Mouse (Mus musculus): ENCODE results near the gene Tomm20. TPM values are rescaled to one million over a fixed set of nuclear protein-coding genes. Genes with fewer than 3 reads are reported as not detected.
"Not testable (repeated sequence)": the region's sequence is repeated elsewhere in the genome, so short reads cannot be mapped to it uniquely, and the experiment has no call there.

The Tomm20 gene
- total RNA-seq, 2 experiments from 2014 or later: 214 TPM

DNA sequence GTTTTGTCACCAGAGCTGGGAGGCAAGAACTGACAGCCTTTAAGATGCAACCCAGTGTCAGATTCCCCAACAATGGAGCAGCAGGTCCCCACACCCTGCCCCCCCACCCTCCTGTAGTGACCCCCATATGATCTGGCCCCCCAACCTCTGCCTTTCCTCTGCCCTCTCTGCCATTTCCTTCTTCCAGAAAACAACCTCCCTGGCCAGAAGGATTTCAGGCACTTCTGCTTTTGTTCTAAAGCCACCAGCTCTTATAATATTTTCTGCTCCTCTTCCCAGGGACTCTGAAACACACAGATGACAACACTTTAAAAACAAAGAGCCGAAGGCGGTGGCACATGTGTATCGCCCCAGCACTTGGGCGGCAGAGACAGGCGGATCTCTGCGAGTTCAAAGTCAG lies 25.3 kb downstream of the Tomm20 start:
- DNase-seq (ENCODE audit: low spot score in 2 of 2): no peak

DNA sequence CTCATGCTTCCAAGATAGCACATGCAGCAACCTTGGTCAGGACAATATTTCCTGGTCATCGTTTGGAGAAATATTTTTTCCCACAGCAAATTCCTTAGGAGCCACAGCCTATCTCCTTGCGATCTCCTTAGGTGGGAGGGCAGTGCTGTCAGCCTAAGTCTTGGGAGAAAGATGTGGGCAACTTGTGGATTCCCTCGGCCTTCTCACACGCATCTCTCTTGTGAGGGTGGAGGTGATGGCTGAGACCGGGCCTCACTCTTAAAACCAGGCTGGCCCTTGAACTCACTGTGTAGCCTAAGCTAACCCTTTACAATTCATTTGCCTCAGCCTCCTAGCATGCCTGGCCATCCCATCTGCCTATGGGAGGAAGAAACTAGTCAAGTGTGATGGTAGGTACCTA lies 25.9 kb downstream of the Tomm20 start:
- no peak for DNase-seq (ENCODE audit: low spot score in 2 of 2)

DNA sequence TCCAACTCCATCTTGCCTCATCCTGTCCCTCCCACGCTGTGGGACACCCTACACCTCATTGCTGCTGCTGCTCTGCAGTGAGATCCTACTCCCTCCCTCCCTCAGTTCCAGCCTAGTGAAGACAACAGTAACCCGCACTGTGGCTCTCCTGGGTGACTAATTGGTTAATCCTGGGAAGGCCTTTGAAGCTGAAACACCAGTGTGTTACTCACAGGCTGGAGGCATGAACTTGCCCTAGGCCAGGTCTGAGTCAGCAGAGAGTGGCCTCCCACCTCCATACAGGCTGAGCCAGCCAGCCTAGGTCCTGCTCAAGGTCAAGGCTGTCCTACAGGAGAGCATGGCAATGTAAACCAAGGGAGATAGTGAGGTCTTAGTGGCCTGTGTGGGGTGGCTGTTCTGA lies 26.4 kb downstream of the Tomm20 start:
- no peak for DNase-seq (ENCODE audit: low spot score in 2 of 2)

DNA sequence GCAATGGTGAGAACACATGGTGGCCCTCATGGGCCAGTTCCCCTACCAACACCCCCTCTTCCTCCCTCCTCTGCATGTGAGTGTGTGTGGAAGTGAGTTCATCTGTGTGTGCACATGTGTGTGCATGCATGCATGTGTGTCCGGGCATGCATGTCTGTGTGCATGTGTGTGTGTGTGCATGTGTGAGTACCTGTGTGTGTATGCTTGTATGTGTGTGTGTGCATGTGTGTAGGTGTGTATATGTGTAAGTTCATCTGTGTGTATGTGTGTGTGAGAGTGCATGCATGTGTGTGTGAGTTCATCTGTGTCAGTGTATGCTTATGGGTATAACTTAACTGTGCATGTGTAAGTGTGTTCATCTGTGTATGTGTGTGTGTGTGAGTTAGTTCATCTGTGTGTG lies 27.3 kb downstream of the Tomm20 start:
- DNase-seq (ENCODE audit: low spot score in 2 of 2): no peak

DNA sequence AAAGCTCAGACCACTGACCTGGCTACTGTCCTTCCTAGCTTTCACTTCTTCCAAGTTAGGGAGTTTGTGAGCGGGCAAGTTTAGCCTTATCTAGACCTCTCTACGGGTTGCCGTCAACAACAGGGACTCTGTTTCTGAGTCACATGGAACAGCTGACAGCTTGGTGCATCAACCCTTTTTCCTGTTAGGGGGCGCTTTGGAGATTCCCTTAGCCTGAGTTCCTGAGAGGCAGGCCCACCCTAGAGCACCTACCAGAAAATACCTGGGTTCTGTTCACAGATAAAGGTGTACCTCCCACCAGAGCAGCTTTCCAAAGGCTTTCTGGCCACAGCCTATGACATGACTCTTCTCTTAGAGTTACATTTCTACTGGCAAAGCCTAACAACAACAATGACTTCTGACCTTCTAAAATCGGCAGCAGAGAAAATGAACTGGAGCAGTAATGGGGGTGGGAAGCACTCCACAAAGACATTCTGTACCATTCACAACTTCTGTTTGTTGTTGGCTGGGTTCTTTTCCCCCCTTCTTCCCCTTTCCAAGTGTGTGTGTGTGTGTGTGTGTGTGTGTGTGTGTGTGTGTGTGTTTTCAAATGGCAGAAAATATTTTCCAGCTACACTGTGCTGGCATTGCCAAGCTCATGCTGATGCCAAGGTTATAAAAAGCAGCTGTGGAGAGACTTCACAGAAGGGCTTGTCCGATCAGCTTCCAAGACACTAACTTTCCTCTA lies 28.3 kb downstream of the Tomm20 start:
- DNase-seq (ENCODE audit: low spot score in 2 of 2): no peak

DNA sequence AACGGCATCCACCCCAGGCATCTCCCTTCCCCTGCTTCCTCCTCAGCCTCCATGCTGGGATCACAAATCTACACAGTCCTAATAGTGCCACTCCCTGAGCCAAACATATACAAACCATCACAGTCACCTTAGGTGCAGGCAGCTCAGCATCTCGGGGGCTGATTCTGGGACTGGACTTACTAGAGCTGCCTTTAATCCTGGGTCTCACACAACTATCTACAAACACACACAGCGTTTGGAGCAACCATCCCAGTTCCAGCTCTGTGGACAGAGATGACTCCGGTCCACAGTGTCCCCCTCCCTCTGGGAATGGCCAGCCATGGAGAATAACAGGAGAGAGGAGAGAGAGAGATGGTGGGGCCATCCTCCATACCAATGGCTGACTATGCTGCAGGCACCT lies 29.0 kb downstream of the Tomm20 start:
- no peak for DNase-seq (ENCODE audit: low spot score in 2 of 2)

DNA sequence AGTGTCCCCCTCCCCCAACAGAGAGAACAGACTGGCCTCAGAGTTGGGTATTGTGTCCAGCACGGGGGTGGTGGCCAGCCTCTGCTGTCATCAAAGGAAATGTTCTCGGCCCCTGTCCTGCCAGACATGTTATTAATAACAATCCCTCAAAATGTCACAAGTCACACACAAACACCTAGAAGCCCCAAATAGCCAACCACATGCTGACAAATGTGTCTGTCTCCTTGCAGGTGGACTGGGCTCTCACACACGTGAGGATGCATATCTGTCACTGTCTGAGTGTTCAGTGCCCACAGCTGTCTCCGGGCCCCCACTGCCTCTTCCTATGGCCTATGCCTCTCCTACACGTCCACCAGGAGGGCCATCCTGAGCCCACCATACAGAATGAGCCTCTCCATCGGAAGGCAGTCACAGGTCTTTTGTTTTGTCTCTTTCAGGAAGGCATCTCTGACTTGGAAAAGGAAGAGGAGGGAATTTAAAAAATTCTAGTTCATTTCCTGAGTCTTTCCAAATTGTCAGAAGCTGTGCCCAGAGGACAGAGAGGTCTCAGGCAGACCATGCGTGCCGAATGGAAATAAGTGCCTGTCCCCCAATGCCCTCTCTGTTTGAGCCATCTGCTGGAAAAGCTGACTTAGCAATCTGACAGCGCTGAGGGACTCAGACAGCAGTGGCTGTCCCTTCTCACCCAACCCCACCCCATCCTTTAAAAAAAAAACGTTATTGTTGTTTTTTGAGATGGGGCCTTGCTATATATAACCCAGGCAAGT lies 30.9 kb downstream of the Tomm20 start:
- no peak for DNase-seq (ENCODE audit: low spot score in 2 of 2)

DNA sequence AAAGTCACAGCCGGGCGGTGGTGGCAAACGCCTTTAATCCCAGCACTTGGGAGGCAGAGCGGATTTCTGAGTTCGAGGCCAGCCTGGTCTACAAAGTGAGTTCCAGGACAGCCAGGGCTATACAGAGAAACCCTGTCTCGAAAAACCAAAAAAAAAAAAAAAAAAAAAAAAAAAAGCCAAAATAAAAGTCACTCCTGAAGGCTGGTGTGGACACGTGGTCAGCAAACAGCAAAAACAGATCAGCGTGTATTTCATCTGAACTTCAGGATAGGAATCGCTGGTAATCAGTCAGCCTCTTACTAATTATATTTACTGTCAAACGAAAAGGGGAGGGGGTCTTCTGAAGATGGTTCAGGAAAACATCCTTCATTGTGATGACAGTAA lies 31.5 kb downstream of the Tomm20 start:
- not testable (repeated sequence) for DNase-seq (ENCODE audit: low spot score in 2 of 2)

DNA sequence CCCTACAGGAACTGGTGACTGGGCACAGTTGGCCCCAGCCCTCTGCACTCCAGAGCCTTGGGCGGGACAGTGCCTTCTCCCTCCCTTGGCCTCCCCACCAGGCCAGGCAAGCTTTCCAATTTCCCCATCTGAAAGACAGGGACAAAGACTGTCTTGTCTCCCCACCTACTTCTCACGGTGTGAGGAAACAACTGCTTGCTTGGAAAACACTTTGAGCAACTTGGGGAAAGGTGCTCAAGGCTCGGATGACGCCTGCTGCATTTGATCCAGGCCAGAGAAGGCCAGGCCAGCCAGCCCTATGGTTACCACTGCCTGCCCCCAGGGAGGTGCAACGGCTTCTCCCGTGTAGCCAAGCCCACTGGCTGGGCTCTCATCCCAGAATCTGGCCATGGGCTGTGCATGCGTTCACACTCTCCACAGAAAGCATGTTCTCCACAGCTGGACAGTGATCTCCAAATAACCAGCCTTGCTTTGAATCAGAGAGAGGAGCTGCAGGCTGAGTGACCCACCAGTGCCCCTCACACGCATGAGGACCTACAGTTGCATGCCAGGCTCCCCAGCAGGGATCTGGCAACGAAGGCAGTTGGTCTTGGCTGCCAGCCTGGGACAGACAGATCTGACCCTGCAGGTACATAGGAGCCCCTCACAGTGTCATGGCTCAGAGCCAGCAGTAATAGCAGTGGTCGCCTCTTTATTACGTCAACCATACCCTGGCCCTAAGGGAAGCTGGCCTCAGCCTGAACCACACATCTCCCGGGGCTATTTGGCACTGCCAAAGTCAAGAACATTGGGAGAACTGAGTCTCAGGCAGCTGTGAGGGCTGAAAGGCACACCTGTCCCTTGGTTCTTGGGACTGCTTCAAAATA lies 32.2 kb downstream of the Tomm20 start:
- no peak for DNase-seq (ENCODE audit: low spot score in 2 of 2)

DNA sequence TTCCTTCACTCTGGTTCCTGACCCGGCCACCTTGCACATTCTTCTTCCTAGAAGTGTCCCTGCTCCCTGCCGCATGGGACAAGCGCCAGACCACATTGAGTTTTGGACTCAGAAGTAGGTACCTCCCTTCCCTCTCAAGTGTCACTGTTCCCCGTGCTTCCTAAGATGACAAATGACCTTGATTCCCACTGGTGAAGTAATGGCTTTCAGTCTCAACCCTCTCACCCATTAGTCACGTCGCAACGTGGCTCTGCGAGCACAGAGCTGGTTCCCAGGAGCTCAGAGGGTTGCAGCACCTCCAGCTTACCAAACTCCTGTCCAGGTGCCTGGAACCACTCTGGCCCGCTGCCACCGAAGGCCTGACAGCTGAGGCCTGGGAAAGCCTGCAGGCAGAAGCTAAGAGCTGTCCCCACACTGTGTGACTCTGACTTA lies 36.3 kb downstream of the Tomm20 start:
- DNase-seq (ENCODE audit: low spot score in 2 of 2): no peak

DNA sequence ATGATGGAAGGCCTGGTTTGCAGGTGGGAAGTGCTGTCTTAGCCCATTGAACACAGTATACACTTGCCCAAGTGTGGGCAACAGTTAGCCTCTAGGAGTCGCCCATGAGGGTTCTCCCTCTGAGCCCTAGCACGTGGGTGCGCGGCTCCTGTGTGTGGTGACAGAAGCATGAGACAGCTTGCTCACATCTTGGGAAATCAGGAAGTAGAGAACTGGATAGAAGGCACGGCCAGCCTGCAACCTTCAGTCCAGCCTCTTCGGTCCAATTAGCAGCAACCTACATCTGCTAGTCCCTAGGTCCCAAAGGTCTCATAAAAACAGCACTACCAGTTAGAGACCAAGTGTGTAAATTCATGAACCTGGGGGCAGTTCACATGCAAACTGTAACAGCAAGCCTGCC lies 36.8 kb downstream of the Tomm20 start:
- no peak for DNase-seq (ENCODE audit: low spot score in 2 of 2)

DNA sequence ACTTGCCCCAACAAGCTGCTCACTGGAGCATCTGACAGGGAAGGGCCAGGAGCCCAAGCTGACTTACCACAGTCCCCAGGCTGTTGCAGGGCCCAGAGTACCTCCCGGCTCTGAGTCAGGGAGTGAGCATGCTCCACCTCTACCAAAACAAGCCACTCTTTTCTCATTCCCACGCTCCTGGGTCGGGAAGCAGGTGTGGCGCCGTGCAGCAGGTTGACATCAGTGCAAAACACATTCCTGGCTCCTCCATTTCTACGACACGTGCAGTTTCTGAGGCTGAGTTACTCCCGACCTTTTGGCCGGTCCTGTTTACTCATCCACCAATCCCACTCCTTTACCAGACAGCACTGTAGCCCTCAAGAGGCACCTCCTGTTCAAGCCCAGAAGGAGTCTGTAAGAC lies 37.7 kb downstream of the Tomm20 start:
- no peak for DNase-seq (ENCODE audit: low spot score in 2 of 2)

DNA sequence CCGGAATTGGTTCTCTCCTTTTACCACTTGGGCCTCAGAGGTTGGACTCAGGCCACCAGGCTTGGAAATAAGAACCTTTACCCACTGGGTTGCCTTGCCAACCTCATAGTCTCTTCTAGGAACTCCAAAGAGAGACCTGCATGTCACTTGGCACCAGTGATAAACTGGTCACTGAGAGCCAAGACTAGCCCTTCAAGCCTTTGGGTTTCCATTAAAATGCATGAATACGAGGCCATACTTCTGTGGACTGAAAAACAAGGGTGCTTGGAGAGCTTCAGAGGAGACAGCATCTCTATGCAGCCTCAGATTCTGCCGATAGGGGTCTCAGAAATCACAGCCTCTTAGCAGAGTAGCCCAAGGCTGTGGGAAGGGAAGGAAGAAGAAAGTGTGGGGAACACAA lies 38.3 kb downstream of the Tomm20 start:
- DNase-seq (ENCODE audit: low spot score in 2 of 2): peak in 1 of 2 experiments; percentile 49

DNA sequence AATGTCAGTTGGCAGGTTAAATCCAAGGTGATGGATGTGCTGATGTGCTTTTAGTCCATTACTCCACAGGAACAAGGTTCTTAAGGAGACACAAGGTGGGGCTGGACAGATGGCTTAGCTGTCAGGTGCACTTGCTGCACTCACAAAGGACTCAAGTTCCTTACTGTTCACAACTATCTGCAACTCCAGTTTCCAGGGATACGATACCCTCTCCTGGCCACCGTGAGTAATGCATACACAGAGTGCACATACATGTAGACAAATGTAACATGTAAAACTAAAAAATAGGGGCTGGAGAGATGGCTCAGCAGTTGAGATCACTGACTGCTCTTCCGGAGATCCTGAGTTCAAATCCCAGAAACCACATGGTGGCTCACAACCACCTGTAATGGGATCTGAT lies 40.3 kb downstream of the Tomm20 start:
- DNase-seq (ENCODE audit: low spot score in 2 of 2): no peak

DNA sequence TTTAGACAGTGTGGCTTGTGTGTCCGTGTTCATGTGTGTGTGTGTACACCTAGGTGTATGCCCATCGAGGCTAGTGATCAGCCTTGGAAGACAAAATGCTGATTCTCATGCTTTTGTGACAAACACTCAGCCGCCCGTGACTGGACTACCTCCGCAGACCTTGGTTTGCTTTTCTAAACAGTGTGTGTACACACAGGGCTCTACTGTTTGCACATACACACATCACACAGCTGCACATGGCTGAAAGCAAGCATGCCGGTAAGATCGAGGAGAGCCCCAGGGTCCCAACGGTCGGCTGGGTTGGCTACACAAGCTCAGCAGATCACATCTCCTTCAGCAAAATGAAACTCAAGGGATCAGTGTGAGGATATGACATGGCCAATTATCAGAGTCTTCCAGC lies 41.7 kb downstream of the Tomm20 start:
- no peak for DNase-seq (ENCODE audit: low spot score in 2 of 2)

DNA sequence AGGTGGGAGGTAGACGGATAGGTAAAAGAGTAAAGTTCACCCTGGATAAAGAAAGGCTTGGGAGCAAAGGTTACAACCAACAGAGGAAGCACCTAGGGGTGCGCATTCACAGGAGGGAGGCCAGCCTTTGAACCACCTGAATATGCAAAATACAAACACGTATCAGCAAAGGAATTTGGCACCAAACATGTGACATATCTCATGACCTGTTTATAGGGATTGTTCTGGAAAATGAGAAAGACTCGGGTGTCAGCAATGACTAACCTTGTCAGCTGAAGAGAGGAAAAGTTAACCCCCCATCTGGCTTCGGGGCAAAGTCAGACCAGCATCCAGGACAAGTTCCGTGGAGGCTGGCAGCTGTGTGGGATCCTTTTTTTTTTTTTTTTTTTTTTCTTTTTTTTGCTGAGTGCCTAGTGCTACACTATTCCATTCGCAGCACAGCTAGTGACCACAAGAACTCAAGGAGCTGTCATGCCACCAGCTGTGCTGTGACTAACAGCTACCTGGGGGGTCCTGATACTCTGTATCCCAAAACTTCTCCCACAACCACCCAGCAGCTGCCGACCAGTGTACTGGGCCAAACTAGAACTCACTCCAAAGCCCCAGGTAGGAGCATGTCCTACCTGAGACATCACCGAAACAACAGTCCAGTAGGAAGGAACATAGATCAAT lies 42.3 kb downstream of the Tomm20 start:
- DNase-seq (ENCODE audit: low spot score in 2 of 2): no peak

DNA sequence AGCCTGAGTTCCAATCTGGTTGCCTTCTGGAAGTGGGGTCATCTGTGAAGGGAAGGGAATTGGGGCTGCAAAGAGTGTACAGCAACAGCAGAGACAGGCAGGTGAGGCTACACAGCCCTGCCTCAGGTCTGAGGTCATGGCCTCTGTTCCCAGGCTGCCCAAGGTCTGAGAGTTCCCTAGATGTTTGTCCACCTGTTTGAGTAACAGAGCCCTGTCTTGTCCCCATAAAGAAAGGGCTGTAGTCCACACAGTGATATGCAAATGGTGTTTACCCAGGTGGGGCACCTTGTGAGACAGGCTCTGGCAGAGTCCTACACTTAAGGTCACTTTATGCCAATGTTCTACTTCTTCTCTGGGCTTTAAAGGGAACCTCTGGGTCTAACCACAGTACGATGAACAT lies 44.0 kb downstream of the Tomm20 start:
- DNase-seq (ENCODE audit: low spot score in 2 of 2): no peak

DNA sequence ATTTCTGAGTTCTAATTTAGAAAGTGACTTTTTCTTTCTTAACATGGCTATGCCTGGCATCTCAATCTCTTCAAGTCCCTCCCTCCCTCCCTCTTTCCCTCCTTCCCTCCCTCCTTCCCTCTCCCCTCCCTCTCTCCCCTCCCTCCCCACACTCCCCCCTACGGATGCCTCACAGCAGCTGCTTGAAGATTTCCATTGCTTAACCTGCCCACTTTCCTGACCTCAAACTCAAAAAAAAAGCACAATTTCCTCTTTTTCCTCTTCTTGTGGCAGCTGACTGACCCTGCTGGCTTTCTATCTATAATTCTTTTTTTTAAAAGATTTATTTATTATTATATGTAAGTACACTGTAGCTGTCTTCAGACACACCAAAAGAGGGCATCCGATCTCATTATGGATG lies 44.6 kb downstream of the Tomm20 start:
- no peak for DNase-seq (ENCODE audit: low spot score in 2 of 2)

DNA sequence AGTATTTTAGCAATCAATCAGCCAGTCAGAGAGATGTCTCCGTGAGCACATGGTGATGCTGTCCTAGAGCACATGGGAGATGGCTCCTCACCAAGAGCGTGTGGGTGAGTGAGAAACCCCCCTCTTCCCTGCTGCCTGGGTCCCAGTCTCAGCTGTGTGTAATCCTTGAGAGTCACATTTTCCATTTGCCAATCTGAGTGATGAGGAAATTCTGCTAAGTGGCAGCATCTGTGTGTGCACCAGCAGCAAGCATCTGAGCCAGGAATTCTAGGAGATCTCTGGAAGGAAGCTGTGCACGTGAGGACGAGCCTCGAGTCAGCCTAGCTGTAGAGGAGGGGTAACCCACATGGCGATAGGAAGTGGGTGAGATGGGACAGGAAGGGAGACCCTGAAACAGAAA lies 50.5 kb downstream of the Tomm20 start:
- DNase-seq (ENCODE audit: low spot score in 2 of 2): peak; percentile 87 to 93

DNA sequence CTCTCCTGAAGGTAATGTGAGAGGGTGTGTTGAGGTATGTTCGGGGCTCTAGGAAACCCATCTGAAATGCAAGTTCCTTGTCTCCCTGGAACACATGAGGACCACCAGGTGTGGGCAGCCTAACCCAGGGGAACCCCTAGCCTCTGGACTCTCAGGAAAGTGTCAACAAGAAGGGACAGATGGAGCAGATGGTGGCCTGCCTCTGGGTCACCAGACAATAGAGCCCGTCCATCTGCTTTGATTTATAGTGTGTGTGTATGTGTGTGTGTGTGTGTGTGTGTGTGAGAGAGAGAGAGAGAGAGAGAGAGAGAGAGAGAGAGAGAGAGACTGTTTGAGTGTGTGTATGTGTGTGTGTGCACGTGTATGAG lies 58.0 kb downstream of the Tomm20 start:
- no peak for DNase-seq (ENCODE audit: low spot score in 2 of 2)

All from layer of hippocampus, adult 18-20 months (tissue).